Mouse (Mus musculus): ENCODE data around the gene Arhgef17.

The Arhgef17 gene

DNA sequence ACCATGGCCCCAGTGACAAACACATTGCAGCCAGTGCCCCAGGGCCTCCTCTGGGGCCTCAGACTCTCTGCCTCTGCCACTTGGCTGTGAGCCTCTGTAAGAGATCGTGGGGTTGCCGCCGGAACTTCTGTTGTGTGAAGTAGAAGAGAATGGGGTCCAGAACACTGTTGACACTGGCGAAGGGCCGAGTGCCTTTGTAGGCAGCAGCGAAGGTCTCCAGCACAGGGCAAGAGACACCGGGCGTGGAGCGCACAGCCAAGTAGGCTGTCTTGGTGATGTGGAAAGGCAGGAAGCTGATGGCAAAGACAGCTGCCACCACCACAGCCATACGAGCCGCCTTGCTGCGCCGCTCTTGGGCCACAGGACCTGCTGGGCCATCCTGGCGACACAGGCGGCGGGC lies 6.2 kb upstream of the Arhgef17 start:
- DNase-seq, result peak in 1 of 2 experiments; percentile 33

DNA sequence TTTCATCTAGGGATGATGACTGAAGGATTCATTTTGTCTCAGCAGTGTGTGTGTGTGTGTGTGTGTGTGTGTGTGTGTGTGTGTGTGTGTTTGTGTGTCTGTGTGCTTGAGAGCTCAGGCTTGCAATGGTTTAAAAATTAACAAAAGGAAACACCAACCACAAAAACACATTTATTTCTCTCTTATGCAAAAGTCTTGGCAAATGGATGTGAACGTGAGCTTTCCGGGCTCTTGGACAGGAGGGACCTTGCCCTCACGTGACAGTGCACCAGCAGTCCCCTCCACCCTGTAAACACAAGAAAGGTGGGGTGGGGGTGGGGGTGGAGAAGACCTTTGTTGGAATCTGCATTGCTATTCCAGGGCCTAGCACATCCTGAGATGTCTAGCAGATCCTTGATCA lies 5.6 kb upstream of the Arhgef17 start:
- no peak for DNase-seq

DNA sequence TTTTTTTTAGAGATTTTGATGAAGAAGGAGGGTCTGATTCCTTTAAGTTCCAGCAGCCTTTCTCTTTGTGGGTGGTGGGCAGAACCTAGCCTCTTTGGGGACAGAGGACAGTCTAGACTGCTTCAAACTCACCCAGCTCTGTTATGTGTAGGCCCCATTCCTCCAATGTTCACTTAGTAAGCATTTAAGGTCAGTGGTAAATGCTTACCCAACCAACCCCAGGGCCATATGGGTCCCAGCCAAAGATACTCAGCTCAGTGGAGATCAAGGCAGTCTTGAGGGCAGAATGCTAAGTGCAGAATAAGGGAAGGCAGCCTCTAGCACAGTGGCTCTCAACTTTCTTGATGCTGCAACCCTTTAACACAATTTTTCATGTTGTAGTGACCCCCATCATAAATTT lies 1.6 kb upstream of the Arhgef17 start:
- DNase-seq, result no peak

DNA sequence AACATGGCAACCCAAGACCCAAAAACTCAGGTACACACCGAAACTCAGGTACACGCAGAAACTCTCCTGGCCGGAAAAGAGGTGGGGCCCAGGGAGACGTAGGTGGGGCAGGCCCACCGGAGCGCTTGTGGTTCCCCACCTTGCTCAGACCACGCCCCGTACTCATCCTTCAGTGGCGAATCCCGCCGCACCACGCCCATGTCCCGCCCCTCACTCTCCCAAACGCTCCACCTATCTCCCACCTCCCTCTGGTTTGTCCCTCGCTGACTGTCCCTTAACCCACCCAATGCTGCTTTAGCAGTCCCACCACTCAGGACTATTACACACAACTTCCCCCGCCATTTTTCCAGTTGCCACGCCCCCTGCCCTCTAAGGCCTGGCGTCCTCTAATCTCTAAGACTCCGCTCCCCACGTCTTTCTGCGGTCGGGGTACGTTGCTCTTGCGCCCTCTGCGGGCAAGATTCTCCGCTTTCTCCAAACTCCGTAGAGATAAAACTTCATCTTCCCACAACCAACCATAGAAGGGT lies 637 bp upstream of the Arhgef17 start:
- peak; percentile 93 to 94 for DNase-seq

- DNase-seq, result no peak
Measured at GRCm38 (mm10) chr7:100931316-100931925, 486 bp downstream of the Arhgef17 start.

- DNase-seq, result peak; percentile 85 to 89
Measured at GRCm38 (mm10) chr7:100930619-100931315, 1.1 kb downstream of the Arhgef17 start.

DNA sequence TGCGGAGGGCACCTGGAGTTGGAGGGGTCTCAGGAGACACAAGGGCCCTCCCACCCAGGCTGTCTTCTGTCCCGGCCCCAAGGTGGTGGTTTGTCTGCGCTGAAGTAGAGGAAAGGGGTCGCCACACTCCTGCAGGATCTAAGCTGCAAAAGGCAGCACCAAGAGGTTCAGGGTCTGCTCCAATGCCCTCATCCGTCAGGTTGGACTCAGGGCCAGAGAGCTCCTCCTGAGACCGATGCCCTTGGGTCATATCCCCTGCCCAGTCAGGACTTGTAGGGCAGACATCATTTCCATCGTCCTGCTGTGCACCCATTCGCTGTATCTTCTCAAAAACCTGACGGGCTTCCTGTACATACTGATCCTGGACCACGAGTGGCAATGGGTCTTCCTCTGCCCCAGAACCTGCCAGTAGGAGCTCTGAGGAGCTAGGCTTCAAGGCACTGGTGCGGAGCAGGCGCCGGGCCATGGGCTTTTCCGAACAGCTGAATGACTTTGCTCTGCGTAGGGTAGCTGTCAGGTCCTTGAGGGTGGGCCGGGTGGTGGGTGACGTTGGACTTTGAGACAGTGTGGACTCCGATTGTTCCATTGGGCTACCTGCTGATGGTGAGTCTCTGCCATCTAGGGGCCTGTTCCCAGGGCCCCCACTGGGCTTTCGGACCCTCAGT lies 2.1 kb downstream of the Arhgef17 start:
- no peak for DNase-seq

GRCm38 (mm10) chr7:100928456-100928855 lies 3.5 kb downstream of the Arhgef17 start:
- DNase-seq, result peak; percentile 40 to 71

- DNase-seq, result no peak
Measured at GRCm38 (mm10) chr7:100927287-100928000, 4.5 kb downstream of the Arhgef17 start.

DNA sequence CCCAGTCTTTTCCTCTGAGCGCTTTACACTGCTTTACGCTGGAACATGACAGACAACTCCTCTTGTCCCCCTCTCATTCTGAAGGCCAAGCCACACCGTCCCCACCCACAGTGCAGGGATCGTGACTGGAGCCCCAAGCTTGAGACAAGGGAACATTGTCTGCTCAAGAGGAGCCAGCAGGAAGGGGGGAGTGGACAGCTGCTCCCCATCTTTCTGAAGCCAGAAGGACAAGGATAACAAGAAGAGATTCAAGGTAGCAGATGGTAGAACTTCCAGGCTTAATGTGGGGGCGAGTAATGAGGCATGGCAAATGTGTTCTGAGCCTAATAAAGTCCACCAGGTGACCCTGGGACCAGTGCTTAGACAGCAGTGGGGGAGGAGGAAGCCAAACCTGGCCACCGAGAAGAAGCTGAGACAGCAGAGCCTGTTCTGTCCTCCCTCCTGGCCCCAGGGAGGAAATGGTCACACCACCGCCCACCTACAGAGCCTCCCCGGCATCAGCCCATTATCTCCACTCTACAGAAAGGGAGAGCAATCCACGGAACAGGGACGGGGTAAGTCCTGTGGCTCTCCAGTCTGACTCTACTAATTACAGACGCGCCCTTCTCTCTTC lies 5.5 kb downstream of the Arhgef17 start:
- DNase-seq, result no peak

DNA sequence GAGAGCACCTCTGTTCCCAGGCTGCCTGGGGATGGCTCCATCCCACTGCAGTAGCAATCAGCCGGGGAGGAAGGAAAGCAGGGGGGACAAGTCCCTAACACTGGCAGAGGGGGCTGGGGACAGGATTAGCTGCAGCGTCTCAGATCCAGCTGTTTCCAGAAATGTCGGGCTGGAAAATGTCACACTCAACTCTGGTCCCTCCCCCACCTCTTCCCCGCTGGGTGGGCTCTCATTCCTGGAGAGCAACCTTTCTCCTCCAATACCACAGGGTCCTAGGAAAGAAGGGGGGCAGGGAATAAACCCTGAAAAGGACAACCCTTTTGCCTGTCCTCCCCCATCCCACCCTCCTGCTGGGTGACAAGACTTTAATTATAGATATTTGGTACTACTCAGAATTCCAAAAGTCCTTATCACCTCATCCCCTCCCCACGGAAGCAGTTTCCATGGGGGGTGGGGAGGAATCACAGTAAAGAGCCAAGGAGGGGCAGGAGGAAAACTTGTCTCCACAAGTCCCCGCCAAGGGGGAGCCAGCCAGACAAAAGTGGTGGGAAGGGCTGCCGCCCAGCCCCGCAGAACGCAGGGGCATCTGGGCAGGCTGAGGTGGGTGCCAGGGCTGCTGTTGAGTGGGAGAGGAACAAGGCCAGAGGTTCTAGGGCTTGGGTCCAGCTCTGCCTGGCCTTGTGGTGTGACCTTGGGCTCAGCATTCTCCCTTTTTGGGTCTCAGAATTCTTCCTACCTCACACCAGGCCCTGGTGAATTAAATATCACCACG lies 7.0 kb downstream of the Arhgef17 start:
- no peak for DNase-seq

DNA sequence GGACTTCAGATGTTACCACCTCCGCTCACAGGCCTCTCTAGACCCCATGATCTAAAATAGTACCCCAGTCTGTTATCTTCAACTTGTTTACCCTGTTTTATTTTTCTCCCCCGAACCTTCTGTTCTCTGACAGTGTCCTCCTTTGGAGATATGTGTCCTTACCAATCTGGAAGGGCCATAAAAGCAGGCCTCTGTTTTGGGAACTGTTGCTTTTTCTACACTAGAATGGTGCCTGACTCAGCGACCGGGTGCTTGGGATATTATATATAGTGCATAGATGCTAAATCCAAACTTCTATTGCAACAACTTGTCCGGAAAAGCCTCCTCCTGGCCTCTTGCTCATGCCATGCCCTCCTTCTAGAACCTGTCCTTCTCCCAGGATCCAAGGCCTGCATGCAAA lies 7.7 kb downstream of the Arhgef17 start:
- DNase-seq, result no peak

- no peak for DNase-seq
Measured at GRCm38 (mm10) chr7:100922907-100923306, 9.0 kb downstream of the Arhgef17 start.

- DNase-seq, result no peak
Measured at GRCm38 (mm10) chr7:100921289-100921688, 10.6 kb downstream of the Arhgef17 start.

GRCm38 (mm10) chr7:100919809-100920107 lies 12.1 kb downstream of the Arhgef17 start:
- DNase-seq, result peak in 1 of 2 experiments; percentile 38

DNA sequence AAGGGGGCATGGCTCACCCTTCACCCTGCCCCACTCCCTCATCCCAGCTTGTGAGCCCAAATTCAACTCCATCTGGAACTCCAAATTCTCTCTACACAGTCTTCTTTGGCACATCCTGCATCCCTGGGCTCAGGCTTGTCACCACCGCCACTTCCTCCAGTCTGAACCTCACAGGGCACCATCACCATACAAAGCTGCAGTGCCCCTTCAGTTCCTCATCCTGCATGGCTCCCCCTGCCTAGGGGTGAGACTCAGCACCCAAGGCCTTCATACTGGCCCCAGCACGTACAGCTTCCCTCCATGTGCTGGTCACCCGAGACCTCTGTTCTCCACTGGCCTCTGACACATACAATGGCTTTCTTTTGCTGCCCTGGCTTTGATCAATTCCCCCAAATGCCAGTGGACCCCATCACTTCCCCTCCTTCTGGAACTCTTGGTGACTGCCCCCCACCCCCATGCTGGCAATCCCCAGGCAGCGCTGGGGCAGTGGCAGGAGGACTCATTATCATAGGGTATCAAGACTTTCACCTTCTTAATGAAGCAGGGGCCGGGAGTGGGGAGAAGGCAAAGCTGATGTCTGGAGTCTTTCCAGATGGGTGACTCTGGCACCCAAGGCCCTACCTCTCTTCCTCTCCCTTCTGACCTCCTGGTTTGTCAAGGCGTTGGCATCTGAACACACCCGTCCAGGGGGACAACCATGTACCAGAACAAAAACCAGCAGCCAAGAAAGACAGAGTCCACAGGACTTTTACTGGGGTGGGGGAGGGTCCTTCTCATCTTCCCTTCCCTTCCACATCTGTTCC lies 12.7 kb downstream of the Arhgef17 start:
- no peak for DNase-seq

GRCm38 (mm10) chr7:100918176-100918575 lies 13.7 kb downstream of the Arhgef17 start:
- DNase-seq, result peak; percentile 70 to 77

DNA sequence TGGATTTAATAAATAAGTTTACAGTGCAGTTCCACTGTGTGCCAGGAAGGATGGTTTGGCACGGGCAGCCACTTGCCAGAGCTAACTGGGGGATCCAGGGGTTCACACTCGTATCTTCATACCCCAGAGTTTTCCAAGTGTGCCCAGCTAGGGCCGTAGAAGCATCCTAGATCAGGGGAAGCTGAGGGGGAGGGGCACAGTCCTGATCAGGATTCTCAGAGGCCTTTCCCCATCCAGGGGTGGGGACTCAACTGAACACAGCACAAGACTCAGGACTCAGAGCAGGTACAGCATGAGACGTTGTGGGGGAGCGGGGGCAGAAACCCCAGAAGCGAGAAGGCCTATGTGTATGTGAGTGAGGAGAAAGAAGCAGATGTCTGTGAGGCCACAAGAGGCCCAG lies 14.2 kb downstream of the Arhgef17 start:
- DNase-seq, result no peak

DNA sequence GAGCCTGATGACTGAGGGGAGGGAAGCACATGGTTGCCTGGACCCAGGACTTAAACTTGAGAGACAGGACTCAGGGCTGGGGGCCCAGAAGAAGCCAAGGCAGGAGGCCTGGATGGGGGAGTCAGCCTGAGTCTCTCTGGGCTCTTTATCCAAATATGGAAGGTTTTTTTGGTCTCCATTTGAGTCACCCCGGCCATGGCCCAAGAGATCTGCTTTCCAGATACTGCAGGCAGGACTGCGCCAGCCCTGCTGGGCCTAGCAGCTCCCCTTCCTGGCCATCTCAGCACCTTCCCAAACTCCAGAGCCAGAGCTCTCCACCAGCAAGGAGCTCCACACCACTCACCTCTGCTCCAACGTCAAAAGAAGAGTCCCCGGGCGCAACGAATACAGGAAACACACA lies 15.4 kb downstream of the Arhgef17 start:
- no peak for DNase-seq

GRCm38 (mm10) chr7:100915204-100915603 lies 16.7 kb downstream of the Arhgef17 start:
- DNase-seq, result no peak

DNA sequence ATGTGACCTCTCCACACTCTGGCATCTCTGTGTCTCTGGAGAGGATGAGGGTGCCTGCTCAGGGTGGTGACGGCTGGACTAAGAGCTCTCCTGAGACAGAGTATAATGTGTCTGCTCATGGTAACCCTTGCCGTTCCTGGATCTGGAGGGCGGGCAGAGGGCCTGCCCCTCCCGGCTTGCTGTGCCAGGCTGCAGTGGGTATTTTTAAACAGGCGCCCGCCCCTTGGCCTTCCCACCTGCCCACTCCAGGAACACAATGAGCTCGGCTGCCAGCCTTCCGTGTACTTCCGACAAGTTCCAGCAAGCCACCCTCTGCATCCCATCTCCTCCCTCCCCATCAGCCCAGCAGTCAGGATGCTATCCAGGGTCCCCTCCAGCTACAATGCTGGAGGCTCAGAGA lies 20.1 kb downstream of the Arhgef17 start:
- peak in 1 of 2 experiments; percentile 41 for DNase-seq

Measured in lung, adult 18-20 months (tissue).